Mouse (Mus musculus): ENCODE data around the gene Rcbtb2.

The Rcbtb2 gene

GRCm38 (mm10) chr14:73117411-73118392 is 5.1 kb upstream of the Rcbtb2 start:
- DNase-seq = no peak

DNA sequence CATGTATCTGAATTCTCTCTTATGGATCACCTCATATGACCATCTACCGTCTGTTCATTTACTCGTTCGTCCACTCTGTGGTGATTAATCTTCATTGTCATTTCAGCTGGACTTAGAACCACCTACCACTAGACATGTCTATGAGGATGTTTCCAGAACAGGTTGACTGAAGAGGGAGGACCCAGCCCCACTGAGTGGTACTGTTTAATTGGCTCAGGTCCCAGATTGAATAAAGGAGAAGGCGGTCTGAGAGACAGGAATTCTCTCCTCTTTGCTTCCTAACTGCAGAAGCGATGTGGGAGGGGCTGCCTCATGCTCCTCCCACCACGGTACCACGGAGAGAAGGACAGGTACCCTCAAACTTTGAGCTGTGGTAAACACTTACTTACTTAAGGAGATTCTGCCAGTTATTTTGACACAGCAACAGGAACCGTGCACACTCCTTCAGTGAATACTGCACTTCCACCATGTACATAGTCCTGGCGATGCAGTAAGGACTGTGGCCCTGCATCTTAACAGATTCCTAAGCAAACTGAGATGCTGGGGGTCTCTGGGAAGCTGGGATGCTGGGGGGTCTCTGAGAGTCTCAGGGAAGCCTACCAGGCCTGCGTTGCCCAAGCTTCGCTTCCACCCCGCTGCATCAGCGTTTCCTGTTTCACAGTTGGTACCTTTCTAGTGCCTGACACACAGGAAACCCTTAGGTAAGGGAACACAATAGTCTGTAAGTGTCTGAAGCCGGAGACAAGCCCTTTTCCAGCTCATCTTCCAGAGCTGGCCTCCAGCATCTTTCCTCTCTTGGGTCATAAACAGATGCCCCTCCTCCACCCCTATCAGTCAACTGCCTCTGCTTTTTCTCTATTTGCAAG is 4.1 kb upstream of the Rcbtb2 start:
- DNase-seq = no peak

DNA sequence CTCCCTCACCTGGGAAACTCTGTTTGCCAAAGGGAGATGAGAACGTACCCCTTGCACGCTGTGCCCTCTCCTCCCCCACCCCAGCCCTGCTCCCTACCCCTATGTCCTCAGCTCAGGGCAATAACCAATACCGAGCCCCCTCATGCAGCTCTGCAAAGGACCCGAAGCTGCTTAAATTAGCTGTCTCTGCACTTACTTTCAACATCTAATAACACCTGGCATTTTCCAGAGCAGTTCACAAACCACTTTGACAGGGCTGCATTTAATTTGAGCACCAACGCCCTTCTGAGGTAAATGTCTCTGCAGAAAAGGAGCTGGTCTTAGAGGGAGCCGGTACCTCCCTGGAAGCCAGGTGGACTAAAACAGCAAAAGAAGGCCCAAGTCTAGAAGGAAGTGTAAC is 3.4 kb upstream of the Rcbtb2 start:
- DNase-seq = no peak

DNA sequence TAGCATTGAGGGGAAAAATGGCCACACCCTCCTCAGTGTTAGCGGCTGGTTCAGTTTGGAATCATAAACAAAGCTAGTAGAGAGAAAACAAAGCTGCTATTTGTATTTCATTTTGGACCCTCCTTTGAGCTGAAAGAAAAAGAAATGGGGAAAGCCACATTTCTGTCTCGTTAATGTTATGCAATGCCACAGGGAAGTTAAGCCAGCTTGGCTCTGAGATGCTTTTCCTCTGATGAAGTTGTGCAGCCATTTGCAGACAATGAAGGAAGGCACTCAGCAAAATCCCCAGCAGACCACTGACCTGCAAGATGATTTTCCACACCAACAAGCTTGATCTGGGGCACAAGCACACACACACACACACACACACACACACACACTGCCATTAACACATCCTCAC is 2.9 kb upstream of the Rcbtb2 start:
- no peak for DNase-seq

- no peak for DNase-seq
Measured at GRCm38 (mm10) chr14:73122211-73122922, 470 bp upstream of the Rcbtb2 start.

GRCm38 (mm10) chr14:73123381-73123780 is 544 bp downstream of the Rcbtb2 start:
- no peak for DNase-seq

- DNase-seq = no peak
Measured at GRCm38 (mm10) chr14:73123786-73124185, 949 bp downstream of the Rcbtb2 start.

- DNase-seq = no peak
Measured at GRCm38 (mm10) chr14:73130519-73130918, 7.7 kb downstream of the Rcbtb2 start.

GRCm38 (mm10) chr14:73131856-73132410 is 9.1 kb downstream of the Rcbtb2 start:
- DNase-seq = peak; percentile 37

DNA sequence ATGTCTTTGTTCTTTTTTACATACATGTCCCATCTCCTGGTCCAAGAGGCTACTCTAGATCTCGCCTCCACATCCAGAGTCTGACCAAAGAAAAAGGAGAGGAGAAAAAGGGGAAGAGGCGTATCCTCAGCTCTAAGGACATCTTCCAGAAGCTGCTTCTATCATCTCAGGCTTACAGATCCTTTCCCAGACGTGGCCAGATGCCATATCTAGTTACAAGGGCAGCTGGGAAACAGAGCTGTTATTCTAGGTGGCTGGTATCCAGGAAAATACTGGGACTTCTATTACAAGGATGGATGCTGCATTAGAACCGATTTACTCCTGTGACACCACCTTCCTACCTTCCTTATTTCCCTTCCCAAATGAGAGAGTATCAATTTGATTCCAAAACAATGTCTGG is 9.9 kb downstream of the Rcbtb2 start:
- DNase-seq = peak; percentile 63

DNA sequence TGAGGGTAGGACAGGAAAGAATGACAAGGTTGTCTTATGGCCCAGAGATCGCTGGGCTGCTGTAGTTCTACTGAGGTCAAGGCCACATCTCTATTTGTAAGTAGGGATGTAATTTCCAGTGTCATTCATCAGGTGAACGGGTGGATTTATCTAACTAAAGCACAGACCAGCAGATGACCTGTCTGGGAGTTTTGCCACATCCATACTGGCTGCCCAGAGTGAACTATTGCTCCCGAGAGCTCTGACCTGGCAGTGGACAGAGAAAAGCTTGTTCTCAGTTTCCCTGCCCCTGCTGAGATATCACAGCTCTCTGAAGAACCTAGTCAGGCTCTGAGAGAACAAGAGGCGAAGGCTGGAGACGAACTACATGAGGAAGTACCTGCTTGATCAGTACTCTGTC is 14.4 kb downstream of the Rcbtb2 start:
- DNase-seq = no peak

DNA sequence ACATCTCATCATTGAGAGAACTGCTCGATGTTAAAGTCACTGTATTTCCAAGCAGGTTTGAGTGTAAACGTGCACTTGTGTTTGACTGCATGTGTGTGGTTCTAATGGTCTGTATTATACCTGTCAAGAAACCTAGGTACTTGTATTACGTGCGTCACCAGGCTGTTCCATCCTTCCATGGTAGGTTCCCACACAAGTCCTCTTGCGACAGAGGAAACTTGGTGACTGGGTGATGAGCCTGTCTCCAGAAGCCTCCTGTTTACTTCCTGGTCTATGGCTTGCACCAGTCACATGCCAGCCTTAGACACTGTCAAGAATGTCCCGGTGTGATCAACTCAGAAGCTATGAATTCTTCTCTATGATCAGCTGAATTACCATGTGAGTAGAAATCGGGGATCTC is 15.6 kb downstream of the Rcbtb2 start:
- no peak for DNase-seq

DNA sequence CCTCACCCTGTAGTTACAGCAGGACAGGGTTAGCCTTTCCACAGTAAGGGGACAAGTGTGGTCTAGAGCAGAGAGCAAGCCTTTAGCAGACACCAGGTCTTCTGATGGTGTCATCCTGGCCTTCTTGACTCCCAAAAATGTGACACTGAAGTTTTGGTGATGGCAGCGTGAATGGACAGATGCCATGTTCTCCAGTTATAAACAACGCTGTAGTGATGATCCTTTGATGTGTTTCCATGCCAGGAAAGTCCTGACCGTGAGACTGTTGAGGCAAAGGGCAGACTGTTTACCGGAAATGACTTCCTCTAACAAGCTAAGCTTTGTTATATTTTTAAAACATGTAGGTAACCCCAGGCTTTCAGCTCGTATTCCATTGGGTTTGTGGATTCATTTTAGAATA is 17.0 kb downstream of the Rcbtb2 start:
- DNase-seq = peak; percentile 40

GRCm38 (mm10) chr14:73141800-73142199 is 19.0 kb downstream of the Rcbtb2 start:
- no peak for DNase-seq

- peak; percentile 26 for DNase-seq
Measured at GRCm38 (mm10) chr14:73142421-73142895, 19.6 kb downstream of the Rcbtb2 start.

DNA sequence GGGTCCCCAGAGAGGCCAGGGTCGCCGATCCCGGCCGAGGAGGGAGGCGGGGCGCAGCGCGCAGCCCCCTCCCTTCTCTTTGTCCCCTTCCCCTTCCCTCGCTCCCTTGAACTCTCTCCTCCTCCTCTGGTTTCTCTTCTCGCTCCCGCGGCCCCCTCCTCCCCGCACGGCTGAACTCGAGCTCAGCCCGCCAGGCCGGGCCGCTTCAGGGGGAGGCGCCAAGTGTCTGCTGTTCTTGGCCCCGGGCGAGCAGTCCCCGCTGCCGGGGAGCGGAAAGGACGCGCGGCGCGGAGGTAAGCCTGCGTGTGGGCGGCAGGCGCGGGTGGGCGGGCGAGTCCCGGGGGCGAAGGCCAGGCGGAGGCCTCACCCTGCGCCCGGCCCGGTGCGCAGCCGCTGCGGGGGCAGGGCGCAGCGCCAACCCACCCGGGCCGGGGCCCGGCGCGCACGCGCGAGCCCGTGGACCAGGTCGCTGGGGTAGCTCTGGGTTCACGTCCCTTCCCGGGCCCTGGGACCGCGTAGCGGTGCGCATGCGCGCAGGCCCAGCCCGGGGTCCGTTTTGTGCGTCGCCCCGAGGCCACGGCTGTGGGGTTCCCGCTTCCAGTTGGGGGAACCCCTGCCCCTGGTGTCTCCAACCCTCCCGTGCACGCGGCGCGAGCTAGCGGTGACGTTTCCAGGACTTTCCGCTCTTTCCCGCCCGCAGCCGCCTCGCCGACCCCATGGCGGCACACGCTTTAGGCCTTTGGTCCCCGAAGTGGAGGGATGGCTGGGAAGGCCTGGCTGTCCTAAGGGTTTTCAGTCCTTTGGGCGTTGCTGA is 20.3 kb downstream of the Rcbtb2 start:
- peak; percentile 87 for DNase-seq

DNA sequence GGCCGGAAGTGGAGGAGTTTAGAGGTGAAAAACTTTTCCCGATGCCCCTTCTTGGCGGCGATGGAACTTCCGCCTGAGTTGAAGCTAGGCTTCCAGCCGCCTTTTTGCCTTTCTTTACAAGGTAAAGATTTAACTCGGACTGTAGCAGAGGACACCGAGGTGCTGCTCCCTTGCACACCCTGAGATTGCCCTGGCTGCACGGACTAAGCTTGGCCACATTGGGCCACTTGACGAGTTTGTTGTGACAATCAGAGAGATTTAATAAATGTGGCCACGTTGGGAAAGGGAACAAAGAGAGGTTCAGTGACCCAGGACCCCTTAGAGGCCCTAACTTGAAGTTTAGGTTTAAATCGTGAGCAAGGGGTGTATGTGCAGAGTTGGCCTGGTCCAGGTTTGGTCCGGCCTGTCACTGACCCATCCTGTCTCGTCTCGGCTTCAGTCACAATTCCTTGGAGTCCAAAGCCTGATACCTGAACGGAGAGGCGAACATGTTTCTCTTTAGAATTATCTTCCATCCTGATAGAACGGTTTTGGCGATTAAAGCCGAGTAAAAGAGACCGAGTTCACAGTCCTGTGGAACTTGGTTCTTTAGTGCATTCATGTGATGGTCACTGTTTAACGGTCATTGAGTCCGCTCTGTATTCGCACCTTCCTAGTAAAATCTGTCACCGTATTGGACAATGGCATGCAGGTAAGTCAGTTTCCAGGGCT is 21.0 kb downstream of the Rcbtb2 start:
- DNase-seq = no peak

DNA sequence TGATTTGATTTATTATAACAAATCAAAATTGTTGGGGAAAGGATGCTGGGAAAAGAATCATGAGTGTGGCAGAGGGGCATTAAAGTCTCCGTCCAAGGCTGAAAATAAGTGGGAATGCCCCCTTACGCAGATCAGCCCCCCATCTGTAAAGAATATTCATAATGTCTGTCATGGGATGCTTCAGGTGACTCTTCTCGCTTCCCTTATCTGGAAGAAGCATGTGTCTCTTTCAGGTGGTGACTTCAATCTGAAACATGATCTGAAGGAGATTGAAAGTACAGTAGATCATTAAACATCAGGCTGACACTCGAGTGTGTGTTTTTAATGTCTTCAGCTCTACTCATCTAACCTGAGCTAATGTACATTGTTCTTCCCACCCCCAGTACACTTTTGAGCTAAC is 22.7 kb downstream of the Rcbtb2 start:
- DNase-seq = no peak

DNA sequence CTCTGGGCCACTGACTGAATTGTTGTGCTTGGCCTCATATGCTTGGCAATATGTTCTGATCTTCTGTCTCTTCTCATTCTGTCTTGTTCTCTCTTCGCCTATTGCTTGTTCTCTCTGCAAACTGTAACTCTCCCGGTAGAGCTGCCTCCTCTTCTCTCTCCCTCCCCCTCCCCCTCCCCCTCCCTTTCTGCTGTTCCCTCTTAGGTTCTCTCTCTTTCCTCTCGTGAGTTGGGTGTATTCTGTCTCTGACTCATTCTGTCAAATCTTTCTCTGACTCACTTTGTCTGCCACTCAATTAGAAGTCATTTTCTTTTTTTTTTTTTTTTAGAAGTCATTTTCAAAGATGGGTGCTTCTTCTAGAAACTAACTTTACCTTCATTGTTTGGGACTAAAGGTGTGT is 23.9 kb downstream of the Rcbtb2 start:
- DNase-seq = no peak

DNA sequence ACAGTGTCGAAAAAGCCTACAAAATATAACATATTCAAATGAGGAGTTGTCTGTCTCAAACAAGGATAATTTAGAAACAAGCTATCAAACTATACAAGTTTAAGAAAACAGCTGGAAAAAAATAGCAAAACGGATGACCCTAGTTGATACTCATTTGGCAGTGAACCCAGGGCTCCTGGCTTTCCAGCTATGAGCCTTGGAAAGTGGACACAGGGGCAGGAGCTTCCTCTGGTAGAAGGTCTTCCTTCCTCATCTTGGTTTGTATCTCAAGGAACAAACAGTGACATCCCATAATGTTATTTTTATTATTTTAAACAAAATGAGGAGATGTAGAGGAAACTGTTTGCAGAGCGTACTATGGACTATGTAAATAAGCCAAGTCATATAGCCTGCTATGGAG is 25.3 kb downstream of the Rcbtb2 start:
- no peak for DNase-seq

DNA sequence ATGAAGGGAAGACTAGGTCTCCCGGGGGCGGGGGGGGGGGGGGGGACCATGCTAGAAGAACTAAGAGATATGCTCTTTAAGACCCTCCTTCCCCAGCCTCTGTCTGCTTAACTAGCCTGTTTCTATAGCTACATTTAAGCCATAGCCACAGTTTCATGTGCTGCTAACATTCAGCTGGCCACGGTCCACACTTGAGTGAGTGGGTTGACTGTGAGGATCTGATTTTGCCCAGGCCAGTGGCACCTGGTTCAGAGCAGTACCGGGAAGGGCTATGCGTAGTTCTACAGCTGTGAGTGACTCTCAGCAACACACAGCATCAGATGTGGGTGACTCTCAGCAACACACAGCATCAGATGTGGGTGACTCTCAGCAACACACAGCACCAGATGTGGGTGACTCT is 38.5 kb downstream of the Rcbtb2 start:
- no peak for DNase-seq
